Mouse (Mus musculus) midbrain, embryonic 15.5 days (tissue): ENCODE measurements at regions not wholly inside any gene's neighbourhood (a gene's known extent, or its start where the extent isn't known, plus 50 kb on each side); places are given as distances from the start of the nearest gene placed in this dataset.

Source experiments
- ATAC-seq: fragments of 200-750 bp; cut with Nextera tagmentation; replicated peaks from 2 replicates; pipeline ENCODE4 v1.8.0; 2017; ENCODE audit warnings: moderate TSS enrichment
- H3K27ac ChIP-seq: fragments of 300-500 bp; sonication (generic); 2 replicates; pipeline ENCODE4 v1.5.1; 2015; ENCODE audit warnings: mild to moderate bottlenecking, inconsistent platforms
- H3K27me3 ChIP-seq: fragments of 300-500 bp; sonication (generic); replicated peaks from 2 replicates; pipeline ENCODE4 v1.6.1; 2015; ENCODE audit warnings: inconsistent platforms
- H3K36me3 ChIP-seq: fragments of 300-500 bp; sonication (generic); replicated peaks from 2 replicates; pipeline ENCODE4 v1.6.1; 2015; ENCODE audit warnings: inconsistent platforms
- H3K4me1 ChIP-seq: fragments of 300-500 bp; sonication (generic); 2 replicates; pipeline ENCODE4 v1.6.1; 2015; ENCODE audit warnings: inconsistent platforms
- H3K4me2 ChIP-seq: fragments of 300-500 bp; sonication (generic); 2 replicates; pipeline ENCODE4 v1.6.1; 2015; ENCODE audit warnings: inconsistent platforms, mild to moderate bottlenecking, moderate library complexity
- H3K4me3 ChIP-seq: fragments of 300-500 bp; sonication (generic); 2 replicates; pipeline ENCODE4 v1.5.1; 2015; ENCODE audit warnings: mild to moderate bottlenecking, inconsistent platforms
- H3K9ac ChIP-seq: fragments of 300-500 bp; sonication (generic); 2 replicates; pipeline ENCODE4 v1.6.1; 2015; ENCODE audit warnings: mild to moderate bottlenecking, inconsistent platforms
- H3K9me3 ChIP-seq: fragments of 300-500 bp; sonication (generic); 2 replicates; pipeline ENCODE4 v1.6.1; 2016; ENCODE audit warnings: inconsistent platforms
- WGBS: fragments of 180-500 bp; shearing (Covaris S2); methylation state at CpG from one replicate; pipeline ENCODE4 v1.1.7; 2015; ENCODE audit warnings: mixed read lengths; 5-methylcytosine and 5-hydroxymethylcytosine counted together

DNA sequence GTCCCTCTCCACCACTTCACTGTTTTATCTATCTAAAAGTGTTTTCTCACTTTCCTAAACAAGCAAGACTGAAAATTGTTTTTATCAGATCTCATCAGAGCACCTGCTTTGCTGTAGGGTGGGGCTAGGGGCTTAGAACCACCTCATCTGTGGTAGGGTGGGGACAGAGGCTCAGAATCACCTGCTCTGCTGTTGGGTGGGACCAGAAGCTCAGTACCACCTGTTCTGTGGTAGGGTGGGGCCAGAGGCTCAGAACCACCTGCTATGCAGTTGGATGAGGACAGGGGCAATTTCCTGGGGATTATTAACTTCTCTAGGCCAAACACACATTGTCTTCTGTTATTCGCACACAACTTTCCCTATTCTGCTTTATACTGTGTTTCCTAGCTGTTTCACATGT is 585.4 kb upstream of the Plxna2 start:
- Histone ChIP-seq H3K4me1 (peaks cover 3% of the 10 kb centered on the region; the same call in 1 of the 2 replicates), H3K4me2 (no peak overlapping the region), H3K9ac (no peak overlapping the region), H3K27ac (no peak overlapping the region), H3K36me3 (no peaks in the 10 kb centered on the region), H3K4me3 (no peak overlapping the region), H3K27me3 (no peaks in the 10 kb centered on the region), H3K9me3 (no peaks in the 10 kb centered on the region)
- 94% methylated on average over 1 of the region's 1 CpGs for WGBS
- ATAC-seq, result no peak

- Histone ChIP-seq H3K9me3 (no peaks in the 10 kb centered on the region), H3K4me1 (peaks cover 3% of the 10 kb centered on the region; the same call in 1 of the 2 replicates), H3K27ac (no peak overlapping the region), H3K4me3 (no peak overlapping the region), H3K27me3 (no peaks in the 10 kb centered on the region), H3K4me2 (no peak overlapping the region), H3K9ac (no peak overlapping the region), H3K36me3 (no peaks in the 10 kb centered on the region)
- 38% methylated on average over 3 of the region's 3 CpGs for WGBS
- ATAC-seq, result no peak; the same call in 1 of the 2 replicates
These were observed 587.3 kb upstream of the Plxna2 start for GRCm38 (mm10) chr1:194030651-194031228.

DNA sequence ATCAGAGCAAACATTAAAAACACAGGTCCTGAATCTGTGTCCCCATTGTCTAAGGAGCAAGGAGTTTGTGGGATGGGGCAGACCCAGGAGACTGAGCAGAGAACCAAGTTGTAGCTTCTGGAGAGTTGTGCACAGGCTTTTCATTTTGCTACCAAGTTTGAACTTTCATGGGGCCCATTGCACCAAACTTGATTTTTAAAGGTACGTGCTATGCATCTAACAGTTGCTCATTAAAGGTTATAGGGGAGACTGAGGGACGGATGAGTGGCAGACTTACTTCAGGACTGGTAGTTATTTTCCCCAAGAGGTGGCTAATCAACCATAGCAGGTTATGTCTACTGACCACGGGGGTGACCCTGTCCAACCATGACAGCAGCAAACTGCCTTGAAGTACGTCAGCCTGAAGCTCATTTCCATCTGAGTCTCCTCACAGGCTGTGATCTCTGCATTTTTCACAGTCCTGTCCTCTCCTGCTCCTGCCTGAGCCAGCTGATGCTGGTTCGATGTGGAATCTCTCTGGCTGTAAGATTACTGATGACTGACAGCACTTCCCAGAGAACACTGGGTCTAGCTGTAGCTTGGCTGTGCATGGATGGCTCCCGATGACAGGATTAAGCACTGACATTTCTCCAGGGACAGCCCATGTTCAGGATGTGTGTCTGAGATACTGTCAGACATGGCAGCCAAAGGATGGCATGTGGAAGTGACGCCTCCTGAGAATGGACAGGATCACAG is 590.9 kb upstream of the Plxna2 start:
- ATAC-seq, result no peak
- 65% methylated on average over 7 of the region's 7 CpGs for WGBS
- Histone ChIP-seq H3K4me2 (no peak overlapping the region), H3K9ac (no peak overlapping the region), H3K9me3 (no peaks in the 10 kb centered on the region), H3K4me1 (no peaks in the 10 kb centered on the region), H3K27ac (no peak overlapping the region), H3K27me3 (no peaks in the 10 kb centered on the region), H3K36me3 (no peaks in the 10 kb centered on the region), H3K4me3 (no peak overlapping the region)

GRCm38 (mm10) chr1:194026213-194026612 is 591.8 kb upstream of the Plxna2 start:
- 73% methylated on average over 2 of the region's 2 CpGs for WGBS

GRCm38 (mm10) chr1:194019282-194019681 is 598.7 kb upstream of the Plxna2 start:
- no peak for ATAC-seq
- Histone ChIP-seq H3K4me2 (no peak overlapping the region), H3K4me3 (no peak overlapping the region), H3K27me3 (no peaks in the 10 kb centered on the region), H3K4me1 (no peaks in the 10 kb centered on the region), H3K27ac (no peak overlapping the region), H3K9me3 (no peaks in the 10 kb centered on the region), H3K36me3 (no peaks in the 10 kb centered on the region), H3K9ac (no peak overlapping the region)

More at GRCm38 (mm10) chr1:194026213-194026612, 591.8 kb upstream of the Plxna2 start:
- Histone ChIP-seq H3K9me3 (no peaks in the 10 kb centered on the region), H3K36me3 (no peaks in the 10 kb centered on the region), H3K4me3 (no peak overlapping the region), H3K27me3 (no peaks in the 10 kb centered on the region), H3K27ac (no peak overlapping the region), H3K4me1 (no peaks in the 10 kb centered on the region), H3K9ac (no peak overlapping the region), H3K4me2 (no peak overlapping the region)
- no peak for ATAC-seq

DNA sequence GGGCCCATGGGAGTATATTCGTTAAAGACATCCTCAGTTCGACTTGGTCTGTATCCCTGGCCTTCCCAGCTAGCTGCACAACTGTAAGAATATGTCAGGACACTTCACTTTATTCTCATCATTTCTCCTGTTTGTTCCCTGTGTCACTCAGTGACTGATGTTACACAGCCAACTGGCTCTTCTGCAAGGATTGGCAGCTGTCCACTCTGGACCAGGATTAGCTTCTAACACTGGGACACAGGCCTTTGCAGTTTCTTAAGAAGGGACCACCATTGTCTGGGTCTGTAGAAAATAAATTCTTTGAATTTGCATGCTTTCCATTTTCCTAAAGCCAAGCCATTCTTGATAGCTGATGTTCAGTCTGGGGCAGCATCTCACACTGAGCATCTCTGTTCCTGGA is 622.1 kb upstream of the Camk1g start:
- H3K9me3 ChIP-seq, result no peaks in the 10 kb centered on the region
- 78% methylated on average over 2 of the region's 2 CpGs for WGBS
- H3K4me2 ChIP-seq, result no peak overlapping the region
- no peak overlapping the region for H3K4me3 ChIP-seq
- no peak for ATAC-seq
- H3K36me3 ChIP-seq, result no peaks in the 10 kb centered on the region
- H3K9ac ChIP-seq, result no peak overlapping the region
- no peak overlapping the region for H3K27ac ChIP-seq
- H3K4me1 ChIP-seq, result peaks cover 17% of the 10 kb centered on the region
- H3K27me3 ChIP-seq, result no peaks in the 10 kb centered on the region

DNA sequence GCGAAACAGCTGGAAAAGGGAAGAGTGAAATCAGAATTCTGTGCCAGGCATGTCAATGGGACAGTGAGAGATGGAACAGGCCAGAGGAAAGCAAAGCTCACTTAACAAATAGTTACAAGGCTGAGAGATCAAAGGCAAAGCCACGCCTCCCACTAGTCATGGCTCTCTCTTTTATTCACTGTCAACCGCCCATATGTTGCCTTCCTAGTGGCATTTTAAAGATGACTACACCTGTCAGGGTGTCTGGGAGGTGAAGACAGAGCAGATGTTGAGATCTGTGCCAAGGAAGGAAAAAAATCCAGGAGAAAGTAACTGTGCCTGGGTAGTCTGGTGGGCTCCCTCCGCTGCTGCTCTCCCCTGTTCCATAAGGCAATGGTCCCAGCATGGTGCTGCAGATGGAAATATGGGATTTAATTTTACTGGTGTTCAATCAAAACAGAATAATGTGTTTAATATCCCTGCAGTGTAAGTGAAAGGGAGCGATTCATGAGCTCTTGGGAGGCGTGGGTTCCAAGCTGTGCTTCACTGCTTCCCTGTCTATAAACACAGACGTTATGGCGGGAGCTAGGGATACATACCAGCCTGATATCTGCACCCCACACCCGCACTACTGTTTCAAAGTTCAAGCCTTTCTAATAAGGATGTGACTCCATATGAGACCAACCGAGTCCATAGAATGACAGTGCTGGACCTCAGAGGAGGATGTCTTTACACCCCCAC is 620.0 kb upstream of the Camk1g start:
- 28% methylated on average over 10 of the region's 10 CpGs for WGBS
- Histone ChIP-seq H3K27me3 (no peaks in the 10 kb centered on the region), H3K4me3 (no peak overlapping the region), H3K27ac (peak overlapping the region; percentile 44; the same call in 1 of the 2 replicates), H3K4me2 (peak overlapping the region; percentile 41), H3K36me3 (no peaks in the 10 kb centered on the region), H3K4me1 (peaks cover 17% of the 10 kb centered on the region), H3K9ac (no peak overlapping the region), H3K9me3 (no peaks in the 10 kb centered on the region)
- ATAC-seq, result peak; percentile 68

DNA sequence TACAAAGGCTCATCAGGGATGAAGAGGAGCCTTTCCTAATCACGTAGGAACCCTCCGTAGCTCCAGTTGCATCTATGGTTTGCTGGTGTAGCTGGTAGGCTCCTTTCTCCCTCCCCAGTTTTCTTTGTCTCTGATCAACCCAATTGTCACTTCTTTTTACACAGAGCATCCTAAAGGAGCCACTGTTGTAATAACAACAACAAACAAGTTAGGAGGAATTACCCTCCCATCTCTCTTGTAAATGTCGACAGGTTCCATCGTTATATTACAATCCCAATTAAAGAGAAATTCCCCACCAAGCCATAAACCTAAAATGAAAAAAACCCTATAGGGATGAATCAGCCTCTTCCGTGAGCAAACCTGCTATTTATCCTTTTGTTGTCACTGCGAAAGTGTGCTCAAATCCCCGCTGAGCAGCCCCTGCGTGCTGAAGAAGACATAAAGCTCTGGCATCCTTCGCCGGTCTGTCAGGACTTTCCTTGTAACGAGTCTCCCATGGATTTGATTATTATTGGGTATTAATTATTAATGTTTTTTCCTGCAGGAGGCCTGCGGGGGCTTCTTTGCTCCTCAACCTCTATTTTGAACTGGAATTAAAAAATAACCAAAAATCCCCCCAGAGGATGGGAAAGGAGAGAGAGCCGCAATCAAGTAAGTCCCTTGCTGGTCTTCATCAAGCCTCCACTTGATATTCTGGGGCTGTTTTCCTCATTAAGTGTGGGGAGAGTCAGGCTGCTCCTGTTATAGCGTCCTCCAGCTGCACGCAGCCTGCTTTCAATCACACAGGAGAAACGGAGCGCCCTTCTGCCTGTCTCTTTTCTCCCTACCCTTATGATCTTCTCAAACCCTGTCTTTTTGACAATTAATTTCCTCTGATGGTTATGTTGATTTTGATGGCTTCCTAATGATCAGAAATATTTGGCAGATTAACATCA is 619.1 kb upstream of the Camk1g start:
- H3K36me3 ChIP-seq, result no peaks in the 10 kb centered on the region
- 13% methylated on average over 17 of the region's 17 CpGs for WGBS
- H3K27ac ChIP-seq, result peak overlapping the region; percentile 44; the same call in 1 of the 2 replicates
- H3K9ac ChIP-seq, result no peak overlapping the region
- peak overlapping the region; percentile 7 for H3K4me3 ChIP-seq
- no peaks in the 10 kb centered on the region for H3K9me3 ChIP-seq
- H3K4me2 ChIP-seq, result peak overlapping the region; percentile 41
- H3K27me3 ChIP-seq, result no peaks in the 10 kb centered on the region
- H3K4me1 ChIP-seq, result peaks cover 17% of the 10 kb centered on the region
- peak; percentile 91 for ATAC-seq

- Histone ChIP-seq H3K27me3 (no peaks in the 10 kb centered on the region), H3K9me3 (no peaks in the 10 kb centered on the region), H3K4me2 (no peak overlapping the region), H3K4me3 (no peak overlapping the region), H3K9ac (no peak overlapping the region), H3K36me3 (no peaks in the 10 kb centered on the region), H3K4me1 (no peaks in the 10 kb centered on the region), H3K27ac (no peak overlapping the region)
- WGBS, result 71% methylated on average over 4 of the region's 4 CpGs
- no peak for ATAC-seq
These were observed 610.5 kb upstream of the Camk1g start for GRCm38 (mm10) chr1:193980571-193980970.

DNA sequence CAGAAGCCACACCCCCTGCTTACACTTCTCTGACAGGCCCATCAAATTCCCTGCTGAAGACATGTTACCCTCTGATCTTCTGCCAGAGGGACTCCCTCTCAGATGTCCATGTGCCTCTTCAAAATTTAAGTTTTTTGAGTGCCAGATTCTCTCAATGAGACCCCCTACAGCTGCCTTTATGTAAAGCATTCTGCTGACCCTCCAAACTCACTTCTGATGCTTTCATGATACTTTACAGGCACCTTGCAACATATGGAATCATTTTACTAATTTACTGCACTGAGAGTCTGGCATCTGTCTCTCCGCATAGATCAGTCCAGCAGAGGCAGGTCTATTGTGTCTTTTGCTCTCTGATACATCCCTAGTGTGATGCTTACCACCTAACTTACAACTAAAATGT is 601.4 kb upstream of the Camk1g start:
- H3K4me3 ChIP-seq, result no peak overlapping the region
- WGBS, result 68% methylated on average over 1 of the region's 1 CpGs
- no peaks in the 10 kb centered on the region for H3K36me3 ChIP-seq
- no peaks in the 10 kb centered on the region for H3K27me3 ChIP-seq
- no peak overlapping the region for H3K27ac ChIP-seq
- no peaks in the 10 kb centered on the region for H3K9me3 ChIP-seq
- ATAC-seq, result no peak
- peaks cover 9% of the 10 kb centered on the region for H3K4me1 ChIP-seq
- H3K4me2 ChIP-seq, result no peak overlapping the region
- H3K9ac ChIP-seq, result no peak overlapping the region

DNA sequence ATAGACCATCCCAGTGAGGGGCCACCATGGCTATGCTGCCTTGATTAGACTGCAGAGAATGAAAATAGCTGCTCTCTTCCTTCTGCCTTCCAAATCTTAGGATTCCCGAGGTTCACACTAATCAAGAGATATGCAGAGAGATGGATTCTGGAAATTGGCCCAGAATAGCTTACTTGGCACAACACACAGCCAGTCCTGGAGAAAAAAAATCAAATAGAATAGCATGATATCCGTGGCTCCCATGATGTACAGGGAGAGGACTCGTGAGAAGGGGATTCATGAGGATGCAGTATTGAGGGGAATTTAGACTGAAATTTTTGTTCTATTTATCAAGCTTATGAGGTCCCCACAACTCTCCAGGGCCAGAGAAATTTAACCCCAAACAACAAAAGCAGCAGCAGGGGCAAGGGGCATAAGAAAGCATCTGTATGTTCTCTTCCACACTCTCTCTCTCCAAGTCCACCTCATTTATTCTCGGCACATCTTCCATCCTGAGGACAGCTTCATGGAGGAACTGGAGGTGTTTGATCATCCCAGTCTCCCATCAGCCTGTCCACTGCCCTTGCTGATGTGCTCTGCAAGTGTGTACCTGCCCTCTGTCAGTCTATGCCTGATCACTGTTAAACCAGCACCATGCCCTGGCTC is 599.3 kb upstream of the Camk1g start:
- Histone ChIP-seq H3K9me3 (no peaks in the 10 kb centered on the region), H3K27ac (peak overlapping the region; percentile 42; the same call in 1 of the 2 replicates), H3K4me2 (no peak overlapping the region), H3K27me3 (no peaks in the 10 kb centered on the region), H3K9ac (no peak overlapping the region), H3K4me1 (peaks cover 9% of the 10 kb centered on the region), H3K4me3 (no peak overlapping the region), H3K36me3 (no peaks in the 10 kb centered on the region)
- WGBS, result 76% methylated on average over 4 of the region's 4 CpGs
- no peak for ATAC-seq
